Mouse (Mus musculus): ENCODE data around the gene Adamts2.

DNA sequence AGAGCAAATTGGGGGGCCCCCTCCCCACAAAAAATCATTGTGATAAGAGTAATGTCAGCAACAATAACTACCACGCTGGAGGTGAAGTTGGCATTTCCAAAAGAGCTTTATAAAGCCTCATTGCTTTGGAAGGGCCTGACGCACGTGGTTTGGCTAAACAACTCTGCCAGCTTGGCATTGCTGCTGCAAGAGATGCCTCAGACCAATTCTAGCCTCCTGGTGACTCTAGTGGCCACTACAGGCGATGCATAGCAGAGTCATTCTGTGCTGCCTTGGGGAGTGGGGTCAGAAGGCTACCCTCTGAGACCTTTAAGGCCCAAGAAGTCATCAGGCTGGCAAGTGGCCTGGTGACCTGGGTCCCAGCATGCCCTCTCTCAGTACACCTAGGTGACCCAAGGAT lies 132.2 kb downstream of the Adamts2 start:
- TF ChIP-seq POLR2A (IDR thresholded peaks at IDR 0.05; ENCODE audit: borderline replicate concordance, low read depth, low read length) (no peak), CTCF (IDR thresholded peaks at IDR 0.05; ENCODE audit: low read depth, low read length) (no peak)

All from bone marrow macrophage, adult 2 months (primary cell).